Mouse (Mus musculus): ENCODE results near the gene Rpap3. TPM values are rescaled to one million over a fixed set of nuclear protein-coding genes. Genes with fewer than 3 reads are reported as not detected.

The Rpap3 gene
- polyA plus RNA-seq, 1 experiment from 2014 or later, result 31.3 TPM

GRCm38 (mm10) chr15:97664981-97665668, 40.5 kb downstream of the Rpap3 start:
- Histone ChIP-seq H3K36me3 (no peaks in the 10 kb centered on the region), H3K4me2 (no peak overlapping the region), H3K9me3 (replicated peaks) (no peaks in the 10 kb centered on the region), H3K27ac (replicated peaks) (no peak overlapping the region), H3K9ac (replicated peaks) (no peak overlapping the region), H3K4me3 (replicated peaks) (no peak overlapping the region), H3K4me1 (no peaks in the 10 kb centered on the region; the same call in 1 of the 2 replicates), H3K27me3 (replicated peaks) (no peaks in the 10 kb centered on the region)
- ATAC-seq (ENCODE audit: low FRiP score), result no peak
- 64% methylated on average over 16 of the region's 16 CpGs for WGBS

- Histone ChIP-seq H3K4me1 (no peaks in the 10 kb centered on the region; the same call in 1 of the 2 replicates), H3K4me2 (peak overlapping the region; percentile 86), H3K4me3 (replicated peaks) (peak overlapping the region; percentile 49), H3K9ac (replicated peaks) (peak overlapping the region; percentile 64), H3K9me3 (replicated peaks) (no peaks in the 10 kb centered on the region), H3K27ac (replicated peaks) (peak overlapping the region; percentile 91), H3K36me3 (no peaks in the 10 kb centered on the region), H3K27me3 (replicated peaks) (no peaks in the 10 kb centered on the region)
- peak; percentile 68 for ATAC-seq (ENCODE audit: low FRiP score)
- 6% methylated on average over 19 of the region's 19 CpGs for WGBS
These were observed 41.7 kb downstream of the Rpap3 start for GRCm38 (mm10) chr15:97663750-97664406.

- no peaks in the 10 kb centered on the region for H3K36me3 ChIP-seq
- H3K4me2 ChIP-seq, result peak overlapping the region; percentile 29
- no peak overlapping the region for H3K4me3 ChIP-seq (replicated peaks)
- no peak for ATAC-seq (ENCODE audit: low FRiP score)
- no peaks in the 10 kb centered on the region for H3K27me3 ChIP-seq (replicated peaks)
- no peak overlapping the region for H3K9ac ChIP-seq (replicated peaks)
- H3K9me3 ChIP-seq (replicated peaks), result no peaks in the 10 kb centered on the region
- H3K27ac ChIP-seq (replicated peaks), result no peak overlapping the region
- peaks cover 7% of the 10 kb centered on the region; the same call in 1 of the 2 replicates for H3K4me1 ChIP-seq
- 68% methylated on average over 8 of the region's 8 CpGs for WGBS
These were observed 46.9 kb downstream of the Rpap3 start for GRCm38 (mm10) chr15:97658755-97659116.

- Histone ChIP-seq H3K27me3 (replicated peaks) (no peaks in the 10 kb centered on the region), H3K9me3 (replicated peaks) (no peaks in the 10 kb centered on the region), H3K4me1 (peaks cover 7% of the 10 kb centered on the region; the same call in 1 of the 2 replicates), H3K27ac (replicated peaks) (no peak overlapping the region), H3K9ac (replicated peaks) (no peak overlapping the region), H3K4me2 (peak overlapping the region; percentile 29), H3K4me3 (replicated peaks) (no peak overlapping the region), H3K36me3 (no peaks in the 10 kb centered on the region)
- 48% methylated on average over 26 of the region's 26 CpGs for WGBS
- no peak for ATAC-seq (ENCODE audit: low FRiP score)
These were observed 47.5 kb downstream of the Rpap3 start for GRCm38 (mm10) chr15:97657856-97658754.

GRCm38 (mm10) chr15:97657420-97657819, 48.2 kb downstream of the Rpap3 start:
- Histone ChIP-seq H3K4me3 (replicated peaks) (no peak overlapping the region), H3K9me3 (replicated peaks) (no peaks in the 10 kb centered on the region), H3K27me3 (replicated peaks) (no peaks in the 10 kb centered on the region), H3K4me1 (peaks cover 7% of the 10 kb centered on the region; the same call in 1 of the 2 replicates), H3K4me2 (no peak overlapping the region), H3K27ac (replicated peaks) (no peak overlapping the region), H3K9ac (replicated peaks) (no peak overlapping the region), H3K36me3 (no peaks in the 10 kb centered on the region)
- WGBS, result 89% methylated on average over 14 of the region's 14 CpGs
- ATAC-seq (ENCODE audit: low FRiP score), result no peak

GRCm38 (mm10) chr15:97649726-97650125, 55.9 kb downstream of the Rpap3 start:
- Histone ChIP-seq H3K27me3 (replicated peaks) (no peaks in the 10 kb centered on the region), H3K9me3 (replicated peaks) (no peaks in the 10 kb centered on the region), H3K4me3 (replicated peaks) (no peak overlapping the region), H3K36me3 (no peaks in the 10 kb centered on the region), H3K9ac (replicated peaks) (no peak overlapping the region), H3K4me1 (peaks cover 10% of the 10 kb centered on the region; the same call in 1 of the 2 replicates), H3K27ac (replicated peaks) (no peak overlapping the region), H3K4me2 (no peak overlapping the region)
- WGBS, result 79% methylated on average over 4 of the region's 4 CpGs
- no peak for ATAC-seq (ENCODE audit: low FRiP score)

- WGBS, result 87% methylated on average over 18 of the region's 18 CpGs
- Histone ChIP-seq H3K4me3 (replicated peaks) (no peak overlapping the region), H3K4me1 (peaks cover 10% of the 10 kb centered on the region; the same call in 1 of the 2 replicates), H3K9ac (replicated peaks) (no peak overlapping the region), H3K27ac (replicated peaks) (no peak overlapping the region), H3K27me3 (replicated peaks) (no peaks in the 10 kb centered on the region), H3K4me2 (no peak overlapping the region), H3K9me3 (replicated peaks) (no peaks in the 10 kb centered on the region), H3K36me3 (no peaks in the 10 kb centered on the region)
- ATAC-seq (ENCODE audit: low FRiP score), result no peak
These were observed 57.4 kb downstream of the Rpap3 start for GRCm38 (mm10) chr15:97648176-97648575.

GRCm38 (mm10) chr15:97646426-97646825, 59.2 kb downstream of the Rpap3 start:
- H3K4me2 ChIP-seq, result no peak overlapping the region
- no peak for ATAC-seq (ENCODE audit: low FRiP score)
- peak overlapping the region; percentile 15; the same call in 1 of the 2 replicates for H3K27ac ChIP-seq (replicated peaks)
- no peak overlapping the region; the same call in 1 of the 2 replicates for H3K9ac ChIP-seq (replicated peaks)
- peaks cover 10% of the 10 kb centered on the region; the same call in 1 of the 2 replicates for H3K4me1 ChIP-seq
- no peaks in the 10 kb centered on the region for H3K36me3 ChIP-seq
- WGBS, result 43% methylated on average over 7 of the region's 7 CpGs
- H3K4me3 ChIP-seq (replicated peaks), result no peak overlapping the region
- H3K27me3 ChIP-seq (replicated peaks), result no peaks in the 10 kb centered on the region
- H3K9me3 ChIP-seq (replicated peaks), result no peaks in the 10 kb centered on the region

GRCm38 (mm10) chr15:97643986-97644385, 61.6 kb downstream of the Rpap3 start:
- no peaks in the 10 kb centered on the region for H3K27me3 ChIP-seq (replicated peaks)
- no peak overlapping the region for H3K27ac ChIP-seq (replicated peaks)
- H3K36me3 ChIP-seq, result no peaks in the 10 kb centered on the region
- H3K9ac ChIP-seq (replicated peaks), result no peak overlapping the region
- ATAC-seq (ENCODE audit: low FRiP score), result no peak
- H3K4me3 ChIP-seq (replicated peaks), result no peak overlapping the region
- peaks cover 10% of the 10 kb centered on the region; the same call in 1 of the 2 replicates for H3K4me1 ChIP-seq
- H3K4me2 ChIP-seq, result no peak overlapping the region
- H3K9me3 ChIP-seq (replicated peaks), result no peaks in the 10 kb centered on the region
- WGBS, result 98% methylated on average over 4 of the region's 4 CpGs
